Mouse (Mus musculus): ENCODE measurements around the gene A630089N07Rik.

Gene A630089N07Rik

GRCm38 (mm10) chr16:97961381-97962150 lies 120.7 kb downstream of the A630089N07Rik start:
- DNase-seq = no peak

DNA sequence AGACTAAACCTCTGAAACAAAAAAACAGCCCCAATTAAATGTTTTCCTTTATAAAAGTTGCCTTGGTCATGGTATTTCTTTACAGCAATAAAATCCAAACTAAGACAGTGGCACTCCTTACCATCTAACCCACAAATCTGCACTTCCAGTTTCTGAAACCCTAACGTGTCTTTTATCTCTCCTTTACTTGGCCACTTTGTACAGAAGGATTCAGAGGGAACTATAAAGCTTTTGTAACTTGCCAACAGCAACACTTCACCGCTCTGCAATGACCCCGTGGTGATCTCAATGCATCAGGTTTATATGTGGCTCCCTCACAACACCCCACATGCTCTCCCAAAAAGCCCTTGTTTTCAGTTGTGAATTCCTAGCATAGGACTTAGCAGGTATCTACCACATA lies 121.9 kb downstream of the A630089N07Rik start:
- DNase-seq = no peak

GRCm38 (mm10) chr16:97958401-97958973 lies 123.8 kb downstream of the A630089N07Rik start:
- DNase-seq = no peak

- DNase-seq = no peak
Measured at GRCm38 (mm10) chr16:97957626-97958025, 124.6 kb downstream of the A630089N07Rik start.

- no peak for DNase-seq
Measured at GRCm38 (mm10) chr16:97956011-97956410, 126.2 kb downstream of the A630089N07Rik start.

DNA sequence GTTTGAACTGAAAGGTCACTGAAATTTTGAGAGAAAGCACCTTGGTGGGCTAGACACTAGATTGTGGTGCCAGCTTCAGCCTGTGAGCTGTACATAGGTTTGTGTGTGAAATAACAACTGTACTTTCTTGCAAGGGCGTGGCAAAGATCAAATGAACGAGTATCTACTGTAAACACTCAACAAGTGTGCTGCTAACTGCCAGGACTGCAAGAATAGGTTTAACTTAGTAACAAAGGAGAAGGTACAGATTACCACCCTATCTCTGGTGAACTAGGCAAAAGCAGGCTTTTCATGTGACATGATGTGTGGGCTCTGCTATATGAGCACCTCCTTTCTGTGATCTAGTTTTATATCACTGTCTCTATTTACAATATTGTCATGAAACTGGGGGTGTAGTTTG lies 128.9 kb downstream of the A630089N07Rik start:
- DNase-seq = no peak

- no peak for DNase-seq
Measured at GRCm38 (mm10) chr16:97952801-97953200, 129.4 kb downstream of the A630089N07Rik start.

DNA sequence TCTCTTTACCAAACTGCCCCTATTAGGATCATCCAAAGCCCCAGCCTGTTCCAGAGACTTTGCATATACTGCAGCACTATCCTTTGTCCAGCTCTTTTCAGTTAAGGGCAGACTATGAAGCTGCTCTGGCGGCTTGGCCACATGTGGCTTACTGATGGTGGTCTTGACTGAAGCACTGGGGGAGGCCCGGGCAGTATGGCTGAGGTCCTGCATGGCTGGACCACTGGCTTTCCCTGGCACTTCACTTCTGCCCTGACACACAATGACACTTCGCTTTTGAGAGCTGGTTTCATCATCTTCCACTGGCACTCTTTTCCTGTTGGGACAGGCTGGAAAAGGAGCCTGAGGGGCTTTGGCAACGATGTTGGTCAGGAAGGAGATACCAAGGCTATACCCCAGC lies 129.9 kb downstream of the A630089N07Rik start:
- no peak for DNase-seq
